ENCODE assay signal across 8 mouse cellular contexts in genomic region chr9:60713616-60714015, GRCm38 (mm10). TPM values are rescaled to one million over a fixed set of nuclear protein-coding genes. Genes with fewer than 3 reads are reported as not detected.
DNase-seq lines count a peak whose midpoint lies in the region; ATAC-seq and TF ChIP-seq lines count a peak whose summit lies in the region.

No protein-coding gene starts in this region.

- no peaks in the 10 kb centered on the region for H3K9me3 ChIP-seq in kidney, embryonic 16.5 days (ENCODE audit: low read length)
- no peaks in the 10 kb centered on the region for H3K9me3 ChIP-seq in embryonic facial prominence, embryonic 12.5 days
- H3K9me3 ChIP-seq in hindbrain, embryonic 13.5 days = no peaks in the 10 kb centered on the region
- H3K9me3 ChIP-seq in midbrain, postnatal 0 days (ENCODE audit: low read length) = no peaks in the 10 kb centered on the region

- H3K9ac ChIP-seq in kidney, embryonic 16.5 days (replicated peaks; ENCODE audit: low read length) = peak overlapping the region; percentile 82
- peak overlapping the region; percentile 59; the same call in 1 of the 2 replicates for H3K9ac ChIP-seq in embryonic facial prominence, embryonic 12.5 days
- peak overlapping the region; percentile 85 for H3K9ac ChIP-seq in hindbrain, embryonic 13.5 days
- H3K9ac ChIP-seq in midbrain, postnatal 0 days (replicated peaks; ENCODE audit: low read length, poor library complexity, severe bottlenecking) = peak overlapping the region; percentile 89

- peak overlapping the region; percentile 64 for H3K4me3 ChIP-seq in kidney, embryonic 16.5 days (ENCODE audit: low read length)
- peak overlapping the region; percentile 53 for H3K4me3 ChIP-seq in embryonic facial prominence, embryonic 12.5 days
- H3K4me3 ChIP-seq in hindbrain, embryonic 13.5 days = peak overlapping the region; percentile 63
- peak overlapping the region; percentile 71 for H3K4me3 ChIP-seq in midbrain, postnatal 0 days (ENCODE audit: low read depth, low read length)

- H3K4me1 ChIP-seq in kidney, embryonic 16.5 days (ENCODE audit: insufficient read depth, low read length) = peaks cover 21% of the 10 kb centered on the region
- H3K4me1 ChIP-seq in embryonic facial prominence, embryonic 12.5 days = peaks cover 3% of the 10 kb centered on the region; the same call in 1 of the 2 replicates
- H3K4me1 ChIP-seq in hindbrain, embryonic 13.5 days (replicated peaks) = peaks cover 29% of the 10 kb centered on the region
- H3K4me1 ChIP-seq in midbrain, postnatal 0 days (ENCODE audit: insufficient read depth, low read length) = peaks cover 14% of the 10 kb centered on the region; the same call in 1 of the 2 replicates

- no peaks in the 10 kb centered on the region for H3K27me3 ChIP-seq in kidney, embryonic 16.5 days (ENCODE audit: insufficient read depth, low read length)
- no peaks in the 10 kb centered on the region for H3K27me3 ChIP-seq in embryonic facial prominence, embryonic 12.5 days
- H3K27me3 ChIP-seq in hindbrain, embryonic 13.5 days = peaks cover 12% of the 10 kb centered on the region; the same call in 1 of the 2 replicates
- no peaks in the 10 kb centered on the region for H3K27me3 ChIP-seq in midbrain, postnatal 0 days (ENCODE audit: insufficient read depth, low read length)

- no peak overlapping the region for H3K27ac ChIP-seq in kidney, embryonic 16.5 days (ENCODE audit: low read length)
- H3K27ac ChIP-seq in embryonic facial prominence, embryonic 12.5 days = no peak overlapping the region
- no peak overlapping the region for H3K27ac ChIP-seq in hindbrain, embryonic 13.5 days
- peak overlapping the region; percentile 82 for H3K27ac ChIP-seq in midbrain, postnatal 0 days (ENCODE audit: low read depth, low read length)

- no peak for TF ChIP-seq CTCF in midbrain, postnatal 0 days (IDR thresholded peaks at IDR 0.05)

- no peaks in the 10 kb centered on the region for H3K36me3 ChIP-seq in kidney, embryonic 16.5 days (ENCODE audit: insufficient read depth, low read length)
- no peaks in the 10 kb centered on the region for H3K36me3 ChIP-seq in embryonic facial prominence, embryonic 12.5 days
- H3K36me3 ChIP-seq in hindbrain, embryonic 13.5 days = no peaks in the 10 kb centered on the region
- no peaks in the 10 kb centered on the region for H3K36me3 ChIP-seq in midbrain, postnatal 0 days (ENCODE audit: insufficient read depth, low read length)

- DNase-seq in kidney, adult 8-10 months = no peak
- DNase-seq in midbrain, postnatal 0 days (ENCODE audit: low spot score) = no peak
- DNase-seq in ovary, adult 18-20 months (ENCODE audit: low spot score) = no peak
- no peak for DNase-seq in urinary bladder, postnatal 10 days (ENCODE audit: low spot score)
- DNase-seq in T-cell, adult 2 months (ENCODE audit: low spot score) = no peak

- H3K4me2 ChIP-seq in kidney, embryonic 16.5 days (replicated peaks; ENCODE audit: low read depth, low read length) = peak overlapping the region; percentile 99
- H3K4me2 ChIP-seq in embryonic facial prominence, embryonic 12.5 days (replicated peaks) = peak overlapping the region; percentile 88
- peak overlapping the region; percentile 85 for H3K4me2 ChIP-seq in hindbrain, embryonic 13.5 days
- peak overlapping the region; percentile 90 for H3K4me2 ChIP-seq in midbrain, postnatal 0 days (ENCODE audit: low read depth, low read length, poor library complexity, severe bottlenecking)

- 21% methylated on average over 4 of the region's 4 CpGs for WGBS in kidney, embryonic 16.5 days
- 37% methylated on average over 4 of the region's 4 CpGs for WGBS in embryonic facial prominence, embryonic 12.5 days
- WGBS in hindbrain, embryonic 13.5 days = 49% methylated on average over 4 of the region's 4 CpGs
- WGBS in midbrain, postnatal 0 days = 31% methylated on average over 4 of the region's 4 CpGs

- ATAC-seq in kidney, embryonic 16.5 days (ENCODE audit: low FRiP score, low TSS enrichment) = 0 out of 2 replicates have a peak, but pooled peaks have one; percentile 21
- no peak for ATAC-seq in embryonic facial prominence, embryonic 12.5 days (ENCODE audit: insufficient number of reproducible peaks, insufficient read depth, low FRiP score, low TSS enrichment)
- ATAC-seq in hindbrain, embryonic 13.5 days (ENCODE audit: low FRiP score) = 0 out of 2 replicates have a peak, but pooled peaks have one; percentile 5
- ATAC-seq in midbrain, postnatal 0 days (ENCODE audit: low FRiP score) = peak; percentile 41

RNA-seq across cellular contexts. Expression of gene Larp6, which starts 0.8 kb away (rescaled TPM):
- polyA plus RNA-seq in kidney, embryonic 16.5 days (2015; fragmentation: Nextera tagmentation; extraction: Ambion mirVana) = 1.6 and 1.7 TPM in 2 replicates
- polyA plus RNA-seq in embryonic facial prominence, embryonic 12.5 days (2016; fragmentation: Nextera tagmentation; extraction: Ambion mirVana) = 3.8 and 4.3 TPM in 2 replicates
- 10.3 and 11.2 TPM in 2 replicates for polyA plus RNA-seq in hindbrain, embryonic 13.5 days (2015; fragmentation: Nextera tagmentation; extraction: Ambion mirVana)
- 37.3 and 42.6 TPM in 2 replicates for total RNA-seq in midbrain, postnatal 0 days (2014; rRNA removed)
- polyA plus RNA-seq in midbrain, postnatal 0 days (2015; fragmentation: Nextera tagmentation; extraction: Ambion mirVana) = 30.4 and 31.4 TPM in 2 replicates

RNA-seq across cellular contexts. Expression of gene Lrrc49, which starts 25.7 kb away (rescaled TPM):
- polyA plus RNA-seq in kidney, embryonic 16.5 days (2015; fragmentation: Nextera tagmentation; extraction: Ambion mirVana) = 15.8 and 16.7 TPM in 2 replicates
- 23.4 and 29.3 TPM in 2 replicates for polyA plus RNA-seq in embryonic facial prominence, embryonic 12.5 days (2016; fragmentation: Nextera tagmentation; extraction: Ambion mirVana)
- polyA plus RNA-seq in hindbrain, embryonic 13.5 days (2015; fragmentation: Nextera tagmentation; extraction: Ambion mirVana) = 67.9 and 70.0 TPM in 2 replicates
- 79.2 and 86.5 TPM in 2 replicates for total RNA-seq in midbrain, postnatal 0 days (2014; rRNA removed)
- polyA plus RNA-seq in midbrain, postnatal 0 days (2015; fragmentation: Nextera tagmentation; extraction: Ambion mirVana) = 69.2 and 72.0 TPM in 2 replicates
